18 mouse cellular contexts compared by ENCODE assay signal in genomic region chr5:17499873-17500329, GRCm38 (mm10). TPM values are rescaled to one million over a fixed set of nuclear protein-coding genes. Genes with fewer than 3 reads are reported as not detected.
DNase-seq lines count a peak whose midpoint lies in the region; ATAC-seq lines count a peak whose summit lies in the region.
"Had no signal": no experiment of that assay in that cellular context is flagged by ENCODE, and none has a peak within 500 bp of the region (broad histone marks: within the 10 kb centered on the region; RNA-seq: fewer than 3 reads in every experiment).

No protein-coding gene starts in this region.

- WGBS in forebrain, embryonic 16.5 days, result 14% methylated on average over 1 of the region's 1 CpGs
- 34% methylated on average over 1 of the region's 1 CpGs for WGBS in midbrain, embryonic 16.5 days

- peak; percentile 23; the same call in 1 of the 2 replicates for ATAC-seq in frontal cortex, adult (ENCODE audit: low TSS enrichment)
- peak; percentile 88 for ATAC-seq in forebrain, embryonic 16.5 days
- ATAC-seq in midbrain, embryonic 16.5 days, result peak; percentile 70
- ATAC-seq: intestine, embryonic 16.5 days had no signal

- H3K9me3 ChIP-seq in forebrain, embryonic 16.5 days (ENCODE audit: control insufficient read depth, low read length), result no peaks in the 10 kb centered on the region
- H3K9me3 ChIP-seq in midbrain, embryonic 16.5 days (replicated peaks; ENCODE audit: control insufficient read depth, low read length, poor library complexity, severe bottlenecking), result no peaks in the 10 kb centered on the region
- H3K9me3 ChIP-seq: limb, embryonic 12.5 days had no signal

- no peak overlapping the region for H3K4me2 ChIP-seq in forebrain, embryonic 16.5 days (ENCODE audit: low read length)
- H3K4me2 ChIP-seq in midbrain, embryonic 16.5 days (ENCODE audit: low read length), result no peak overlapping the region
- H3K4me2 ChIP-seq: limb, embryonic 12.5 days had no signal

- H3K36me3 ChIP-seq in forebrain, embryonic 16.5 days (ENCODE audit: control insufficient read depth, insufficient read depth), result no peaks in the 10 kb centered on the region
- H3K36me3 ChIP-seq in midbrain, embryonic 16.5 days (ENCODE audit: control insufficient read depth, insufficient read depth, low read length), result no peaks in the 10 kb centered on the region
- H3K36me3 ChIP-seq: limb, embryonic 12.5 days had no signal

- H3K27me3 ChIP-seq in forebrain, embryonic 16.5 days (replicated peaks; ENCODE audit: control insufficient read depth, insufficient read depth, low read length), result no peaks in the 10 kb centered on the region
- H3K27me3 ChIP-seq in midbrain, embryonic 16.5 days (ENCODE audit: control insufficient read depth, insufficient read depth, low read depth, low read length), result no peaks in the 10 kb centered on the region
- H3K27me3 ChIP-seq: limb, embryonic 12.5 days had no signal

- no peak for DNase-seq in frontal cortex, postnatal 14 days (ENCODE audit: low spot score in 2 of 2)
- DNase-seq in Muller cell, postnatal 12 days (ENCODE audit: inconsistent ontology term), result peak; percentile 72
- no peak for DNase-seq in embryo, embryonic 10.5 days (ENCODE audit: low spot score)
- DNase-seq in thymus, postnatal 0 days (ENCODE audit: low spot score), result no peak
- DNase-seq: adrenal gland, postnatal 25 days; cerebellum, adult 11 months; heart, adult 11 months; heart, postnatal 10 days; kidney, postnatal 25 days; thymus, postnatal 36 days had no signal

- H3K4me3 ChIP-seq in forebrain, embryonic 16.5 days (replicated peaks; ENCODE audit: low read length), result no peak overlapping the region
- no peak overlapping the region for H3K4me3 ChIP-seq in midbrain, embryonic 16.5 days (ENCODE audit: low read depth, low read length)
- H3K4me3 ChIP-seq: limb, embryonic 12.5 days had no signal

- H3K9ac ChIP-seq in forebrain, embryonic 16.5 days (replicated peaks; ENCODE audit: low read depth, low read length), result no peak overlapping the region
- no peak overlapping the region for H3K9ac ChIP-seq in midbrain, embryonic 16.5 days (ENCODE audit: low read depth, low read length)
- H3K9ac ChIP-seq: limb, embryonic 12.5 days had no signal

- peak overlapping the region; percentile 65; the same call in 1 of the 2 replicates for H3K27ac ChIP-seq in forebrain, embryonic 16.5 days (ENCODE audit: low read length)
- no peak overlapping the region for H3K27ac ChIP-seq in midbrain, embryonic 16.5 days (ENCODE audit: low read length)
- H3K27ac ChIP-seq: limb, embryonic 12.5 days had no signal

- peaks cover 7% of the 10 kb centered on the region for H3K4me1 ChIP-seq in forebrain, embryonic 16.5 days (replicated peaks; ENCODE audit: control insufficient read depth, insufficient read depth, low read length)
- peaks cover 2% of the 10 kb centered on the region; the same call in 1 of the 2 replicates for H3K4me1 ChIP-seq in midbrain, embryonic 16.5 days (ENCODE audit: control insufficient read depth, insufficient read depth, low read length)
- H3K4me1 ChIP-seq: limb, embryonic 12.5 days had no signal

RNA-seq across cellular contexts. Expression of gene Speer4f1, which starts 24.0 kb away (rescaled TPM):
- not detected in 2 replicates for polyA plus RNA-seq in forebrain, embryonic 16.5 days (2015; fragmentation: Nextera tagmentation; extraction: Ambion mirVana)
- polyA plus RNA-seq in midbrain, embryonic 16.5 days (2015; fragmentation: Nextera tagmentation; extraction: Ambion mirVana), result not detected in 2 replicates
- polyA plus RNA-seq in thymus, postnatal 0 days (2015; fragmentation: Nextera tagmentation; extraction: Ambion mirVana), result not detected in 2 replicates
- polyA plus RNA-seq: C2C12; intestine, embryonic 16.5 days; limb, embryonic 12.5 days; liver, embryonic 16.5 days; stomach, embryonic 16.5 days had no signal

Comparison
In these comparisons a context has a peak if more than half of its experiments do, and no peak if none do; other contexts are left out.
1. ATAC-seq: peak in every context shown above with its lines; median percentile 88 in forebrain, embryonic 16.5 days; 70 in midbrain, embryonic 16.5 days; 23 in frontal cortex, adult.